Mouse (Mus musculus): Measurements from ENCODE around the gene Pink1.

Gene Pink1

GRCm38 (mm10) chr4:138326077-138326695 lies at the start of gene Pink1:
Gene Pink1 (minus strand): TSS chr4:138326307.
- peak; percentile 91 for DNase-seq

GRCm38 (mm10) chr4:138375117-138375516 lies 49.0 kb upstream of the Pink1 start:
- DNase-seq, result no peak

- no peak for DNase-seq
These were observed 44.9 kb upstream of the Pink1 start for GRCm38 (mm10) chr4:138370996-138371516.

- no peak for DNase-seq
These were observed 42.6 kb upstream of the Pink1 start for GRCm38 (mm10) chr4:138368498-138369260.

GRCm38 (mm10) chr4:138367641-138368497 lies 41.8 kb upstream of the Pink1 start, which contains the start of gene Cda:
Gene Cda (minus strand): TSS chr4:138367992.
- peak; percentile 75 for DNase-seq

GRCm38 (mm10) chr4:138366561-138366960 lies 40.5 kb upstream of the Pink1 start:
- DNase-seq, result no peak

- DNase-seq, result no peak
These were observed 37.4 kb upstream of the Pink1 start for GRCm38 (mm10) chr4:138363511-138363910.

GRCm38 (mm10) chr4:138362883-138363282 lies 36.8 kb upstream of the Pink1 start:
- DNase-seq, result no peak

GRCm38 (mm10) chr4:138361370-138361821 lies 35.3 kb upstream of the Pink1 start:
- peak; percentile 39 for DNase-seq

- no peak for DNase-seq
These were observed 32.1 kb upstream of the Pink1 start for GRCm38 (mm10) chr4:138358176-138358575.

GRCm38 (mm10) chr4:138356551-138356950 lies 30.4 kb upstream of the Pink1 start:
- DNase-seq, result no peak

GRCm38 (mm10) chr4:138356141-138356540 lies 30.0 kb upstream of the Pink1 start:
- no peak for DNase-seq

GRCm38 (mm10) chr4:138355496-138355895 lies 29.4 kb upstream of the Pink1 start:
- no peak for DNase-seq

GRCm38 (mm10) chr4:138353438-138354171 lies 27.5 kb upstream of the Pink1 start:
- DNase-seq, result no peak

- no peak for DNase-seq
These were observed 26.6 kb upstream of the Pink1 start for GRCm38 (mm10) chr4:138352692-138353091.

- DNase-seq, result no peak
These were observed 25.7 kb upstream of the Pink1 start for GRCm38 (mm10) chr4:138351821-138352220.

- DNase-seq, result no peak
These were observed 22.6 kb upstream of the Pink1 start for GRCm38 (mm10) chr4:138348716-138349115.

GRCm38 (mm10) chr4:138347280-138347679 lies 21.2 kb upstream of the Pink1 start:
- DNase-seq, result no peak

GRCm38 (mm10) chr4:138344891-138345545 lies 18.9 kb upstream of the Pink1 start:
- DNase-seq, result peak; percentile 33

- DNase-seq, result peak; percentile 52
These were observed 17.3 kb upstream of the Pink1 start for GRCm38 (mm10) chr4:138343341-138343837.

- DNase-seq, result no peak
These were observed 16.7 kb upstream of the Pink1 start for GRCm38 (mm10) chr4:138342778-138343177.

GRCm38 (mm10) chr4:138342048-138342447 lies 15.9 kb upstream of the Pink1 start:
- no peak for DNase-seq
